8 mouse cellular contexts compared by ENCODE assay signal in the genomic region with DNA sequence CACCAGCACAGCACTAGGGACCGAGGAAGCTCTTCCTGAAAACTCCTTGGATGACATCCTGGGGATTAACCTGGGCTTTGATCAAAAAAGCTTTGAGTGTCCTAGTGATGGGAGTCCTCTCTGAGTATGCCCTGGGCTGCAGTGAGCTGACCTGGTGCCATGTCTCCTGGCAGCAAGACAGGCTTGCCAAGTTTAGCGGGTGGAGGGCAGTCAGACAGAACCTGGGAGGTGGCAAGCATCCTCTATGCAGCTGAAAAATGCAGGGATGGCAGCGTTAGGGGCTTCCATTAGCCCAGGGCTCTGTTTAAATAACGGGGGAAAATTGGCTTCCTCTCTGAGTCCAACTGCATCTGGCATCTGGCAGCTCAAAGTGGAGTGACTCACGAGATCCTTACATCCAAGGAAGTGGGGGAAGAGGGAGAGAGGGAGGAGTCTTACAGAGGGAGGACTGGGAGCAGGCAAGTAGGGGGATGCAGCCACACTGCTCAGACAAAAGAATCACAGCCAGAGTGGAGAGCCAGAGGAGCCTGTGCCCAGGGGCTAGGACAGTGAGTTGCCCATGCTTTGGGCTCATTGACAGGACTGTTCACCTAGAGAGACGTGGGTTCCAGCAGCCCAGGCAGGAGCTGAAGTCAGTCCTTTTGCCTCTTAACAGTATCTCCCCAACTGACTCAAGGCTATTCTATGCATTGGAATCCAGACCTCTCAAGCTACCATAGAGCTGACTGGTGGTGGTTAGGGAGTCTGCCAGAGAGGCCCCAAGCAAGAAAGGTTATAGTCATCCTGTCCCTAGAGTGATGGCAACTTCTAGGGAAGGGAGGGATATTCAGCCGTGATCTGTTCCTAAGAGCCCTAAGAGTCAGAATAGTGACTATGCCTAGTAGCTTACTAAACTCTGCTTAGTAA. TPM values are rescaled to one million over a fixed set of nuclear protein-coding genes. Genes with fewer than 3 reads are reported as not detected.
DNase-seq lines count a peak whose midpoint lies in the region; ATAC-seq lines count a peak whose summit lies in the region.
"Had no signal": no experiment of that assay in that cellular context is flagged by ENCODE, and none has a peak within 500 bp of the region (broad histone marks: within the 10 kb centered on the region; RNA-seq: fewer than 3 reads in every experiment).

No protein-coding gene starts in this region.

- no peaks in the 10 kb centered on the region for H3K9me3 ChIP-seq in kidney, embryonic 16.5 days (ENCODE audit: low read length)
- no peaks in the 10 kb centered on the region for H3K9me3 ChIP-seq in forebrain, embryonic 12.5 days
- no peaks in the 10 kb centered on the region for H3K9me3 ChIP-seq in midbrain, embryonic 15.5 days
- H3K9me3 ChIP-seq: neural tube, embryonic 12.5 days had no signal

- H3K27ac ChIP-seq in kidney, embryonic 16.5 days (ENCODE audit: low read length), result no peak overlapping the region
- peak overlapping the region; percentile 59 for H3K27ac ChIP-seq in forebrain, embryonic 12.5 days
- 0 out of 2 replicates have a peak overlapping the region, but pooled peaks have one; percentile 53 for H3K27ac ChIP-seq in midbrain, embryonic 15.5 days
- H3K27ac ChIP-seq: neural tube, embryonic 12.5 days had no signal

- H3K9ac ChIP-seq in kidney, embryonic 16.5 days (replicated peaks; ENCODE audit: low read length), result no peak overlapping the region
- no peak overlapping the region for H3K9ac ChIP-seq in forebrain, embryonic 12.5 days
- H3K9ac ChIP-seq in midbrain, embryonic 15.5 days, result no peak overlapping the region
- H3K9ac ChIP-seq: neural tube, embryonic 12.5 days had no signal

- H3K4me2 ChIP-seq in kidney, embryonic 16.5 days (replicated peaks; ENCODE audit: low read depth, low read length), result no peak overlapping the region
- no peak overlapping the region for H3K4me2 ChIP-seq in forebrain, embryonic 12.5 days
- H3K4me2 ChIP-seq in midbrain, embryonic 15.5 days, result no peak overlapping the region
- H3K4me2 ChIP-seq: neural tube, embryonic 12.5 days had no signal

- no peak overlapping the region for H3K4me3 ChIP-seq in kidney, embryonic 16.5 days (ENCODE audit: low read length)
- H3K4me3 ChIP-seq in forebrain, embryonic 12.5 days (replicated peaks), result no peak overlapping the region
- no peak overlapping the region for H3K4me3 ChIP-seq in midbrain, embryonic 15.5 days
- H3K4me3 ChIP-seq: neural tube, embryonic 12.5 days had no signal

- 42% methylated on average over 7 of the region's 7 CpGs for WGBS in kidney, embryonic 16.5 days
- WGBS in forebrain, embryonic 12.5 days, result 53% methylated on average over 7 of the region's 7 CpGs
- WGBS in midbrain, embryonic 15.5 days, result 43% methylated on average over 7 of the region's 7 CpGs

- no peak for DNase-seq in kidney, postnatal 25 days
- DNase-seq in adipocyte (ENCODE audit: low spot score), result peak; percentile 7
- DNase-seq in urinary bladder, postnatal 4 days (ENCODE audit: low spot score in 2 of 2), result no peak
- DNase-seq in thymus, postnatal 36 days, result no peak

- H3K27me3 ChIP-seq in kidney, embryonic 16.5 days (ENCODE audit: insufficient read depth, low read length), result no peaks in the 10 kb centered on the region
- 0 out of 2 replicates have a peak, but pooled peaks cover 2% of the 10 kb centered on the region for H3K27me3 ChIP-seq in forebrain, embryonic 12.5 days
- no peaks in the 10 kb centered on the region for H3K27me3 ChIP-seq in midbrain, embryonic 15.5 days (replicated peaks)
- H3K27me3 ChIP-seq: neural tube, embryonic 12.5 days had no signal

- 0 out of 2 replicates have a peak, but pooled peaks have one; percentile 23 for ATAC-seq in kidney, embryonic 16.5 days (ENCODE audit: low FRiP score, low TSS enrichment)
- no peak for ATAC-seq in forebrain, embryonic 12.5 days (ENCODE audit: low FRiP score)
- ATAC-seq in midbrain, embryonic 15.5 days (replicated peaks), result no peak

- H3K36me3 ChIP-seq in kidney, embryonic 16.5 days (ENCODE audit: insufficient read depth, low read length), result no peaks in the 10 kb centered on the region
- H3K36me3 ChIP-seq in forebrain, embryonic 12.5 days (replicated peaks), result no peaks in the 10 kb centered on the region
- H3K36me3 ChIP-seq in midbrain, embryonic 15.5 days (replicated peaks), result no peaks in the 10 kb centered on the region
- H3K36me3 ChIP-seq: neural tube, embryonic 12.5 days had no signal

- peaks cover 7% of the 10 kb centered on the region for H3K4me1 ChIP-seq in kidney, embryonic 16.5 days (ENCODE audit: insufficient read depth, low read length)
- H3K4me1 ChIP-seq in forebrain, embryonic 12.5 days, result peaks cover 44% of the 10 kb centered on the region
- H3K4me1 ChIP-seq in midbrain, embryonic 15.5 days, result peaks cover 46% of the 10 kb centered on the region

RNA-seq across cellular contexts. Expression of a gene that starts 46.0 kb away (rescaled TPM):
- polyA plus RNA-seq in kidney, embryonic 16.5 days (2015; fragmentation: Nextera tagmentation; extraction: Ambion mirVana), result 1.0 and 1.5 TPM in 2 replicates
- polyA plus RNA-seq in forebrain, embryonic 12.5 days (2016; fragmentation: Nextera tagmentation; extraction: Ambion mirVana), result 4.0 and 4.7 TPM in 2 replicates
- polyA plus RNA-seq in midbrain, embryonic 15.5 days (2015; fragmentation: Nextera tagmentation; extraction: Ambion mirVana), result 10.9 and 14.2 TPM in 2 replicates
